Mouse (Mus musculus): ENCODE results near the gene Slc43a2. TPM values are rescaled to one million over a fixed set of nuclear protein-coding genes. Genes with fewer than 3 reads are reported as not detected.
A peak's percentile ranks its signal among the peaks of the same experiment; 100 is the strongest.
"Not testable (repeated sequence)": the region's sequence is repeated elsewhere in the genome, so short reads cannot be mapped to it uniquely, and the experiment has no call there.

The Slc43a2 gene
- polyA plus RNA-seq, 1 experiment from 2014 or later: 12.7 TPM

DNA sequence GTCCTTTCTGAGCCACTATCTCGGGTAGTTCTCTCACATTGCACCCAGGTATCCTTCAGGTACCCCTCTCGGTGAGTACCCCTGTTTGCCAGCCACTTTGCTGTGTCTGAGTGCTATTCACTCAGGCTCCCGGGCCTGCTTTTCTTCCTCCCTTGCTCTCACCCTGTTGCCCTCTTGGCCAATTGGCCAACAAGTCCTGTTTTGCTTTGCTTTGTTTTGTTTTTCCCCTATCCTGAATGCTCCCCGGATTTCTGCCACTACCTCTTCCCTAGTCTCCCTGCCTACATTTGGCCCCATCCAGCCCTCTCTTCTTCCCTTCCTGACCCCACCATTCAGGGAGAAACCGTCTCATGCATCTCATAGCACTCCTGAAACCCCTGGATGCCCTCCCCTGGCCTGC is 54.5 kb downstream of the Slc43a2 start:
- 81% methylated on average over 5 of the region's 5 CpGs for WGBS
- H3K4me1 ChIP-seq: peaks cover 21% of the 10 kb centered on the region
- no peak overlapping the region for H3K4me3 ChIP-seq
- H3K27ac ChIP-seq (replicated peaks): no peak overlapping the region
- H3K9me3 ChIP-seq: no peaks in the 10 kb centered on the region
- ATAC-seq (ENCODE audit: low FRiP score, low read depth): no peak
- no peaks in the 10 kb centered on the region for H3K36me3 ChIP-seq
- H3K27me3 ChIP-seq: no peaks in the 10 kb centered on the region
- 0 out of 2 replicates have a peak overlapping the region, but pooled peaks have one; percentile 2 for H3K9ac ChIP-seq (replicated peaks)
- no peak overlapping the region for H3K4me2 ChIP-seq (replicated peaks)

DNA sequence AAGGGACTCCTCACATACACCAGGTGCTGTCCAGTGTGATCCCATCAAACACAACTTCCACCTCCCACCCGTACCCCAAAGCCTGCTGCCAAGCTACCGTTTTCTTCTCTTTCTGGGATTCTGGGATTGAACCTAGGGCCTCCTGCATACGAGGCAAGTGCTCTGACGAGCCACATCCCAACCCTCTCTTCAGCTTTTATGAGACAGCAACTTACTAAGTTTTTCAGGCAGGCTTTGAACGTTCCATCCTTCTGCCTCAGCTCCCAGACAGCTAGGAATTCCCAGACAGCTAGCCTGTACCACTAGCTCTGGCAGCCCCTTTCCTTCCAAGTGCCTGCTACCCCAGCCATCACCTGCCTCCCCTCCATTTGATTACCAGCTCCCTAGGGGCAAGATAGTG is 55.5 kb downstream of the Slc43a2 start:
- Histone ChIP-seq H3K27ac (replicated peaks) (no peak overlapping the region), H3K9ac (replicated peaks) (0 out of 2 replicates have a peak overlapping the region, but pooled peaks have one; percentile 4), H3K4me2 (replicated peaks) (no peak overlapping the region), H3K36me3 (peaks cover 2% of the 10 kb centered on the region; the same call in 1 of the 2 replicates), H3K4me3 (no peak overlapping the region), H3K4me1 (peaks cover 21% of the 10 kb centered on the region), H3K9me3 (no peaks in the 10 kb centered on the region), H3K27me3 (no peaks in the 10 kb centered on the region)
- 86% methylated on average over 5 of the region's 5 CpGs for WGBS
- ATAC-seq (ENCODE audit: low FRiP score, low read depth): no peak

- Histone ChIP-seq H3K4me1 (peaks cover 21% of the 10 kb centered on the region), H3K36me3 (peaks cover 9% of the 10 kb centered on the region), H3K4me3 (peak within 1 kb of the TSS; percentile 95), H3K9me3 (no peaks in the 10 kb centered on the region), H3K9ac (replicated peaks) (peak within 1 kb of the TSS; percentile 98), H3K4me2 (replicated peaks) (peak within 1 kb of the TSS; percentile 94), H3K27ac (replicated peaks) (peak within 1 kb of the TSS; percentile 91), H3K27me3 (no peaks in the 10 kb centered on the region)
- ATAC-seq (ENCODE audit: low FRiP score, low read depth): peak; percentile 92
- 6% methylated on average over 49 of the region's 49 CpGs for WGBS
Observed at GRCm38 (mm10) chr11:75587493-75588284, 56.2 kb downstream of the Slc43a2 start, which contains the start of gene Pitpna. Gene Pitpna (plus strand): TSS chr11:75588097.

DNA sequence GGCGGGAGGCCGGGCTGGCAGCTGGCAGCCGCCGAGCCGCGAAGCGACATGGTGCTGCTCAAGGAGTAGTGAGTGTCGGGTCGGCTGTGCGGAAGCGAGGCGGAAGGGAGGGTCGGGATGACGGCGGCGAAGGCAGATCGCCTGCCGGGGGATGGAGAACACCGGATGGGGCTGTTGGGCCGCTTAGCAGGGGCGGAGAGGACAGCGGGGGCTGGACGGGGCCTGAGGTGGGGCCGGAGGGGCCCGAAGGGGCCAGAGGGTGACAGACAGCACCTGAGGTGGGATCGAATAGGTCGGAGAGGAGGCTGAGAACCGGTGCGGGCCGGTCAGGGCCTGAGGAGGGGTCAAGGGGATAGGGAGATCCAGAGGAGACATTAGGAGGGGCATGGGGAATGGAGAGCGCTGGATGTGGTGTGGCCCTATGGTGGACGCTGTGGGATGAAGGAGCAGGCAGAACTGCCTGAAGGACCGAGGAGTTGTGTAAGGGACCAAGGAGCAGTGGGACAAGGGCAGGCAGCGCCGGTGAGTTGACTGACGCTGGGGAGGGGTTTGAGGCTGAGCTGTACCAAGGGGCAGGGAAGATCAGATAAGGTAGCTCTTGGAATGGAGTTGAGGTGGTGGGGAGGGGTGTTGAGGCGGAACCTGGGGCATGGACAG is 56.9 kb downstream of the Slc43a2 start:
- Histone ChIP-seq H3K9me3 (no peaks in the 10 kb centered on the region), H3K4me3 (peak overlapping the region; percentile 95), H3K36me3 (peaks cover 16% of the 10 kb centered on the region), H3K9ac (replicated peaks) (peak overlapping the region; percentile 98), H3K27ac (replicated peaks) (peak overlapping the region; percentile 91), H3K4me2 (replicated peaks) (peak overlapping the region; percentile 94), H3K27me3 (no peaks in the 10 kb centered on the region), H3K4me1 (peaks cover 21% of the 10 kb centered on the region)
- under 1% methylated on average over 37 of the region's 37 CpGs for WGBS
- ATAC-seq (ENCODE audit: low FRiP score, low read depth): peak; percentile 84

GRCm38 (mm10) chr11:75592612-75593011 is 61.1 kb downstream of the Slc43a2 start:
- Histone ChIP-seq H3K4me2 (replicated peaks) (no peak overlapping the region), H3K27ac (replicated peaks) (no peak overlapping the region), H3K9ac (replicated peaks) (no peak overlapping the region), H3K4me1 (peaks cover 18% of the 10 kb centered on the region), H3K36me3 (peaks cover 49% of the 10 kb centered on the region), H3K9me3 (no peaks in the 10 kb centered on the region), H3K4me3 (no peak overlapping the region), H3K27me3 (no peaks in the 10 kb centered on the region)
- no peak for ATAC-seq (ENCODE audit: low FRiP score, low read depth)
- WGBS: 97% methylated on average over 5 of the region's 5 CpGs

DNA sequence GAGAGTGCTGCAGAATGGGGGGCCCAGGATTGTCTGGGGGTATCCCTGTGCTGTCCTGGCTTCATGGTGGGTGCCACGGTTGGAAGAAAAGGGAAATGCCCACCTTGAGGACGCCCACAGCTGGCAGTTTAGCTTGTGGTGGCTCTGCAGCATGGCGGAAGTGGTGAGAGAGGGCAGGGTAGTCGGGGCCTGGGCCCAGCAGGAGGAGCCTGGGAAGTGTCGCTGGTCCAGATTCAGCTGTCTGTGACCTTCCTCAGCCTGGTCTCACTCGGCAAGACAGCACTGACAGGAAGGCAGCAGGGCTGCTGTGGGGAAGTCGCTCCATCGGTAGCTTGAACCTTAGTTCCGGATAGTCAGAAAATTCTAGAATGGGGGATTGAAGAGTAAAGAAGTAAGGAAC is 62.9 kb downstream of the Slc43a2 start:
- WGBS: 91% methylated on average over 9 of the region's 9 CpGs
- no peak for ATAC-seq (ENCODE audit: low FRiP score, low read depth)
- no peak overlapping the region for H3K4me2 ChIP-seq (replicated peaks)
- H3K4me3 ChIP-seq: no peak overlapping the region
- no peaks in the 10 kb centered on the region for H3K9me3 ChIP-seq
- H3K27me3 ChIP-seq: no peaks in the 10 kb centered on the region
- H3K4me1 ChIP-seq: peaks cover 7% of the 10 kb centered on the region
- no peak overlapping the region for H3K9ac ChIP-seq (replicated peaks)
- no peak overlapping the region for H3K27ac ChIP-seq (replicated peaks)
- peaks cover 60% of the 10 kb centered on the region for H3K36me3 ChIP-seq

DNA sequence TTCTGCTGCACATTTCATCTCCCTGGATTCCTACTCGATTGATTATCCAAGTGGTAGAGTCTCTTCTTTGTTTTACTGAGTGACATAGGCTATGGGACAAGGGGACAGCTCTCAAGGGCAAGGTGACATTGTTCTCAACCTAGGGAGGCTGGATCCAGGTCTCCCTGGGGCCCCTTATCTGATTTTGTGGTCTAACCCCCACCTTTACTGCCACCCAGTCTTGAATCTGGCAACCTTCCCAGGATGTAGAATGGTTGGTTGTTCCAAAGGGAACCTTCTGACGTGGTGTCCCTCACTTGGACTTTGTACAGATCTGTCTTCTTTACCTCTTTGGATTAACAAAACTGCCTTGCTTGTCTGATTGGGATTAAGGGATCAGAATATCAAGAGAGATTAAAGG is 63.9 kb downstream of the Slc43a2 start:
- no peak overlapping the region for H3K9ac ChIP-seq (replicated peaks)
- ATAC-seq (ENCODE audit: low FRiP score, low read depth): no peak
- H3K27me3 ChIP-seq: no peaks in the 10 kb centered on the region
- no peak overlapping the region for H3K4me3 ChIP-seq
- peaks cover 65% of the 10 kb centered on the region for H3K36me3 ChIP-seq
- no peaks in the 10 kb centered on the region for H3K4me1 ChIP-seq
- H3K27ac ChIP-seq (replicated peaks): no peak overlapping the region
- 52% methylated on average over 2 of the region's 2 CpGs for WGBS
- H3K9me3 ChIP-seq: no peaks in the 10 kb centered on the region
- H3K4me2 ChIP-seq (replicated peaks): no peak overlapping the region

- H3K27me3 ChIP-seq: no peaks in the 10 kb centered on the region
- no peak overlapping the region for H3K27ac ChIP-seq (replicated peaks)
- no peak for ATAC-seq (ENCODE audit: low FRiP score, low read depth)
- no peaks in the 10 kb centered on the region for H3K9me3 ChIP-seq
- H3K4me2 ChIP-seq (replicated peaks): no peak overlapping the region
- WGBS: 59% methylated on average over 7 of the region's 7 CpGs
- H3K4me3 ChIP-seq: no peak overlapping the region
- H3K9ac ChIP-seq (replicated peaks): no peak overlapping the region
- H3K4me1 ChIP-seq: no peaks in the 10 kb centered on the region
- peaks cover 70% of the 10 kb centered on the region for H3K36me3 ChIP-seq
Observed at GRCm38 (mm10) chr11:75595816-75596215, 64.3 kb downstream of the Slc43a2 start.

DNA sequence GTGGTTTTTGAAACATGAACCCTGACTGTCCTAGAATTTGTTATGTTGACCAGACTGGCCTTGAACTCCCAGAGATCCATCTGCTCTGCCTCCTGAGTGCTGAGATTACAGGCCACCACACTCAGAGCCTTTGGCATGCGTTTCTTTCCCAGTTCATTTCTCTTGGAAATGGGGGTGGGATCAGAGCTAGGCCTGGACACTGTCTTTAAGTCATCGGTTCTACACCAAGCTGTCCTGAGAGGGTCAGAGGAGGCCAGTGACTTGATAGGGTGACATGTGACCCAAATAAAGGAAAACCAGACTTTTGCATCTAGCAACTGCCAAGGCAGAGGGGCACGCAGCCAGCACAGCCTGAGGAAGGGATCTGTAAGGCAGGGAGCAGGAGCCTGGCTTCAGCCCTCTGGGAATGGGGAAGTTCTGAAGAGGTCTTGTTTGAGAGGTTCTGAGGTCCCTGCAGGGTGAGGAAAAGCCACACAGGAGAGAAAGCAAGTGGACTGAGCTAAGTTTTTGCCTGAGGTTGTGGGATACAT is 65.3 kb downstream of the Slc43a2 start:
- 95% methylated on average over 3 of the region's 3 CpGs for WGBS
- H3K27ac ChIP-seq (replicated peaks): no peak overlapping the region

GRCm38 (mm10) chr11:75598004-75598403 is 66.5 kb downstream of the Slc43a2 start:
- no peaks in the 10 kb centered on the region for H3K27me3 ChIP-seq
- H3K27ac ChIP-seq (replicated peaks): no peak overlapping the region
- H3K4me1 ChIP-seq: no peaks in the 10 kb centered on the region
- H3K4me2 ChIP-seq (replicated peaks): no peak overlapping the region
- no peak overlapping the region for H3K4me3 ChIP-seq
- no peak for ATAC-seq (ENCODE audit: low FRiP score, low read depth)
- H3K9ac ChIP-seq (replicated peaks): no peak overlapping the region
- H3K9me3 ChIP-seq: no peaks in the 10 kb centered on the region
- H3K36me3 ChIP-seq: peaks cover 78% of the 10 kb centered on the region
- 90% methylated on average over 6 of the region's 6 CpGs for WGBS

More for the DNA sequence above, 65.3 kb downstream of the Slc43a2 start:
- Histone ChIP-seq H3K9me3 (no peaks in the 10 kb centered on the region), H3K4me1 (no peaks in the 10 kb centered on the region), H3K9ac (replicated peaks) (no peak overlapping the region), H3K4me2 (replicated peaks) (no peak overlapping the region), H3K27me3 (no peaks in the 10 kb centered on the region), H3K36me3 (peaks cover 79% of the 10 kb centered on the region), H3K4me3 (no peak overlapping the region)
- ATAC-seq (ENCODE audit: low FRiP score, low read depth): no peak

DNA sequence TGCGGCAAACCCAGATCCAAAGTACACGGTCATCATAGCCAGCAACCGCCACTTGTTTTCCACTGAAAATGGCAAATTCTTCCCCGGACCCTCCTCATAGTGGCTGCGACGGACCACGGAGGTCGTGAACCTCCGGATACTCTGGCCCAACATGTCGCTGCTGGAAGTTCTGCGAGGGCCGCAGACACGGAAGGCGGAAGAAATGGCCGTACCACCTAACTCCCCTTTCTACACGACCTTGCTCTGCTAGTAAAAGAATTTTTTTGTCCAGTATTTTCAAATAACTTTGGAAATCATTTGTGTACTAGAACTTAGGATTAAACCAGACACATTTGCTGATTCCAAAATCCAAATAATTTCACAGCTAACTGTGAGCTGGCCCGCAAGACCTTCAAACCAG is 68.3 kb downstream of the Slc43a2 start:
- not testable (repeated sequence) for H3K9me3 ChIP-seq; H3K27ac ChIP-seq (replicated peaks); H3K4me2 ChIP-seq (replicated peaks); ATAC-seq (ENCODE audit: low FRiP score, low read depth); H3K4me3 ChIP-seq; H3K4me1 ChIP-seq; H3K9ac ChIP-seq (replicated peaks); H3K27me3 ChIP-seq
- peaks cover 76% of the 10 kb centered on the region for H3K36me3 ChIP-seq
- 95% methylated on average over 17 of the region's 17 CpGs for WGBS

DNA sequence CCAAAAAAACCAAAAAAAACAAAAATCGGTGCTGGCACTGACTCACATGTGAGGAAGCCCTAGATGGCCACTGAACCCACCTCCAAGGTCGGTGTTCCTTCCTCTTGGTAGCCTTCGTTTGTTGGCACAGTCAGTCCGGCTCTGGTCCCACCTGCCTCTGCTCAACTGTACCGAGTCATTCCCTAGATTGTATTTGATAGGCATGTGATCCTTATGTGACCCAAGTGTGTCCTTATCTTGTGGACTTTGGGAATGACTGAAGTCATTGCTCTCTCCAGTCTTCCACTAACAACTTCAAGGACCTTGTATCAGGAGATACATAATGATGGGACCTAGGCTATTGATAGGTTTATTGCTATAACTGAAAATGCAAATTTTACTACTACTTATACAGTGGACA is 73.3 kb downstream of the Slc43a2 start:
- H3K4me3 ChIP-seq: no peak overlapping the region
- H3K4me2 ChIP-seq (replicated peaks): no peak overlapping the region
- H3K27ac ChIP-seq (replicated peaks): no peak overlapping the region
- no peaks in the 10 kb centered on the region for H3K4me1 ChIP-seq
- peaks cover 85% of the 10 kb centered on the region for H3K36me3 ChIP-seq
- no peaks in the 10 kb centered on the region for H3K27me3 ChIP-seq
- no peaks in the 10 kb centered on the region for H3K9me3 ChIP-seq
- 92% methylated on average over 5 of the region's 5 CpGs for WGBS
- no peak overlapping the region for H3K9ac ChIP-seq (replicated peaks)
- ATAC-seq (ENCODE audit: low FRiP score, low read depth): no peak
